8 mouse cellular contexts compared by ENCODE assay signal in the genomic region with DNA sequence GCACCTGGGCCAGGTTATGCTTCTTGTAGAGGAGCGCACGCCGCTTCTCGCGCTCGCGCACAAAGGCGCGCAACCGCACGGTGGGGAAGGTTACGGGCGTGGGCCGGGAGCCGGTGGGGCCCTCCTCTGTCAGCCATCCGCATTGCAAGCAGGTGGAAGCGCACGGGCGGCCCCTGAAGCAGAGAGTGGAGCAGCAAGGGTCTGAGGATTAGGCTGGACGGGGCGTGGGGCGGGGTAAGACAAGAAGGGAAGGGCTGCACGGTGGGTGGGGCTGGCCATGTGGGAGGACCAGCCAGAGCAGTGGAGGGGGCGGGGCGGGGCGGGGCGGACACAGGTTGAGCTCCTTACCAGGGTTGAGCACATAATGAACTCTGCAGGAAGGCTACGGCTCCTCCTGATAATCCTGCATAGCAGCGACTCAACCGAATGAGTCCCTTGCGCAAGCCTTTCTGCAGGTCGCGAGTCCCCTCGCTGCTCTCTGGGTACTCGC. TPM values are rescaled to one million over a fixed set of nuclear protein-coding genes. Genes with fewer than 3 reads are reported as not detected.
A peak's percentile ranks its signal among the peaks of the same experiment; 100 is the strongest.
DNase-seq lines count a peak whose midpoint lies in the region; ATAC-seq and TF ChIP-seq lines count a peak whose summit lies in the region.

No protein-coding gene starts in this region.

- peak overlapping the region; percentile 35 for H3K4me3 ChIP-seq in heart, embryonic 11.5 days (ENCODE audit: low read depth, low read length)
- H3K4me3 ChIP-seq in brown adipose tissue, adult 24 weeks (ENCODE audit: insufficient read depth, low read depth, low read length): peak overlapping the region; percentile 43
- peak overlapping the region; percentile 27 for H3K4me3 ChIP-seq in forebrain, embryonic 11.5 days (ENCODE audit: low read depth, low read length)
- H3K4me3 ChIP-seq in lung, embryonic 14.5 days (ENCODE audit: low read depth, low read length): peak overlapping the region; percentile 27

- DNase-seq in heart, postnatal 4 days: no peak
- peak; percentile 86 for DNase-seq in forebrain, embryonic 11.5 days (ENCODE audit: low spot score)
- peak; percentile 60 for DNase-seq in kidney, adult 18-20 months
- peak; percentile 53 for DNase-seq in lung, embryonic 14.5 days

- H3K36me3 ChIP-seq in heart, embryonic 11.5 days (ENCODE audit: control insufficient read depth, insufficient read depth, low read length): peaks cover 3% of the 10 kb centered on the region; the same call in 1 of the 2 replicates
- H3K36me3 ChIP-seq in forebrain, embryonic 11.5 days (ENCODE audit: control insufficient read depth, insufficient read depth, low read length): no peaks in the 10 kb centered on the region; the same call in none of the 2 replicates
- H3K36me3 ChIP-seq in lung, embryonic 14.5 days (ENCODE audit: insufficient read depth): peaks cover 13% of the 10 kb centered on the region

- WGBS in heart, embryonic 11.5 days (ENCODE audit: insufficient replicate concordance): 3% methylated on average over 35 of the region's 35 CpGs
- WGBS in forebrain, embryonic 11.5 days: 2% methylated on average over 35 of the region's 35 CpGs
- WGBS in lung, embryonic 14.5 days: 3% methylated on average over 31 of the region's 35 CpGs

- peaks cover 67% of the 10 kb centered on the region for H3K4me1 ChIP-seq in heart, embryonic 11.5 days (ENCODE audit: control insufficient read depth, insufficient read depth, low read length)
- peaks cover 3% of the 10 kb centered on the region; the same call in 1 of the 2 replicates for H3K4me1 ChIP-seq in brown adipose tissue, adult 24 weeks (ENCODE audit: control insufficient read depth, insufficient read depth, insufficient read length, low read length)
- peaks cover 2% of the 10 kb centered on the region; the same call in 1 of the 2 replicates for H3K4me1 ChIP-seq in forebrain, embryonic 11.5 days (replicated peaks; ENCODE audit: control insufficient read depth, insufficient read depth, low read length)
- no peaks in the 10 kb centered on the region for H3K4me1 ChIP-seq in lung, embryonic 14.5 days (ENCODE audit: insufficient read depth)

- H3K4me2 ChIP-seq in heart, embryonic 11.5 days: peak overlapping the region; percentile 68
- H3K4me2 ChIP-seq in forebrain, embryonic 11.5 days (ENCODE audit: low read depth, low read length, severe bottlenecking): peak overlapping the region; percentile 51
- peak overlapping the region; percentile 61 for H3K4me2 ChIP-seq in lung, embryonic 14.5 days

- H3K27me3 ChIP-seq in heart, embryonic 11.5 days (ENCODE audit: control insufficient read depth, insufficient read depth, low read length): peaks cover 10% of the 10 kb centered on the region; the same call in 1 of the 2 replicates
- H3K27me3 ChIP-seq in forebrain, embryonic 11.5 days (ENCODE audit: control insufficient read depth, insufficient read depth, low read length): peaks cover 9% of the 10 kb centered on the region; the same call in 1 of the 2 replicates
- peaks cover 14% of the 10 kb centered on the region; the same call in 1 of the 2 replicates for H3K27me3 ChIP-seq in lung, embryonic 14.5 days (ENCODE audit: insufficient read depth, low read length)

- no peaks in the 10 kb centered on the region for H3K9me3 ChIP-seq in heart, embryonic 11.5 days (replicated peaks; ENCODE audit: control insufficient read depth, low read length)
- no peaks in the 10 kb centered on the region for H3K9me3 ChIP-seq in forebrain, embryonic 11.5 days (ENCODE audit: control insufficient read depth, low read length)
- H3K9me3 ChIP-seq in lung, embryonic 14.5 days (ENCODE audit: low read depth, low read length): no peaks in the 10 kb centered on the region

- 0 out of 2 replicates have a peak overlapping the region, but pooled peaks have one; percentile 28 for H3K9ac ChIP-seq in heart, embryonic 11.5 days (ENCODE audit: low read depth, low read length)
- peak overlapping the region; percentile 32; the same call in 1 of the 2 replicates for H3K9ac ChIP-seq in forebrain, embryonic 11.5 days (ENCODE audit: low read length)
- H3K9ac ChIP-seq in lung, embryonic 14.5 days: no peak overlapping the region

- ATAC-seq in heart, embryonic 11.5 days (replicated peaks; ENCODE audit: insufficient number of reproducible peaks, low FRiP score, low TSS enrichment): peak; percentile 33; the same call in 1 of the 2 replicates
- peak; percentile 76 for ATAC-seq in forebrain, embryonic 11.5 days (replicated peaks; ENCODE audit: low FRiP score)
- ATAC-seq in lung, embryonic 14.5 days (ENCODE audit: insufficient read depth): peak; percentile 75
- ATAC-seq in neutrophil, adult 5-6 weeks (ENCODE audit: extremely low read depth, insufficient number of reproducible peaks, low FRiP score, poor library complexity, severe bottlenecking): peak; percentile 45; the same call in 1 of the 2 replicates
- ATAC-seq in monocyte, adult 5-6 weeks (replicated peaks; ENCODE audit: insufficient number of reproducible peaks, low FRiP score, low TSS enrichment, poor library complexity, severe bottlenecking): no peak

- peak; percentile 25; the same call in 1 of the 2 replicates for TF ChIP-seq CTCF in lung, embryonic 14.5 days (IDR thresholded peaks at IDR 0.05; ENCODE audit: low read depth)

- H3K27ac ChIP-seq in heart, embryonic 11.5 days (ENCODE audit: low read depth, low read length): peak overlapping the region; percentile 22; the same call in 1 of the 2 replicates
- H3K27ac ChIP-seq in brown adipose tissue, adult 24 weeks (replicated peaks; ENCODE audit: low read depth, low read length): no peak overlapping the region
- H3K27ac ChIP-seq in forebrain, embryonic 11.5 days (ENCODE audit: low read depth, low read length): no peak overlapping the region
- no peak overlapping the region for H3K27ac ChIP-seq in lung, embryonic 14.5 days (ENCODE audit: low read depth)

RNA-seq across cellular contexts. Expression of a gene that starts 16.5 kb away (rescaled TPM):
- 26.1 and 27.5 TPM in 2 replicates for polyA plus RNA-seq in heart, embryonic 11.5 days (2014; fragmentation: Nextera tagmentation; extraction: Ambion mirVana)
- total RNA-seq in heart, postnatal 4 days (2021): 10 to 100 TPM; 21.3 TPM
- polyA plus RNA-seq in brown adipose tissue, adult 24 weeks (2012; ENCODE audit: insufficient read depth, insufficient read length, missing spikeins): 3.8 and 4.8 TPM in 2 replicates
- 17.3 and 20.5 TPM in 2 replicates for polyA plus RNA-seq in forebrain, embryonic 11.5 days (2014; fragmentation: Nextera tagmentation; extraction: Ambion mirVana)
- 17.2 and 18.2 TPM in 2 replicates for polyA plus RNA-seq in lung, embryonic 14.5 days (2014; fragmentation: Nextera tagmentation; extraction: Ambion mirVana)
- total RNA-seq in neutrophil, adult 5-6 weeks (2017): 106 and 107 TPM in 2 replicates
- 32.0 to 47.3 TPM (median 32.7 TPM) in 3 replicates for total RNA-seq in monocyte, adult 5-6 weeks (2017)

RNA-seq across cellular contexts. Expression of a gene that starts 39.9 kb away (rescaled TPM):
- polyA plus RNA-seq in heart, embryonic 11.5 days (2014; fragmentation: Nextera tagmentation; extraction: Ambion mirVana): 22.5 and 23.3 TPM in 2 replicates
- 10 to 100 TPM; 46.8 to 50.0 TPM for total RNA-seq in heart, postnatal 4 days (2021)
- 8.2 and 12.4 TPM in 2 replicates for polyA plus RNA-seq in brown adipose tissue, adult 24 weeks (2012; ENCODE audit: insufficient read depth, insufficient read length, missing spikeins)
- 52.9 and 54.1 TPM in 2 replicates for polyA plus RNA-seq in forebrain, embryonic 11.5 days (2014; fragmentation: Nextera tagmentation; extraction: Ambion mirVana)
- 18.1 and 18.5 TPM in 2 replicates for polyA plus RNA-seq in lung, embryonic 14.5 days (2014; fragmentation: Nextera tagmentation; extraction: Ambion mirVana)
- total RNA-seq in neutrophil, adult 5-6 weeks (2017): 65.3 TPM in 2 replicates
- total RNA-seq in monocyte, adult 5-6 weeks (2017): 35.6 to 52.4 TPM (median 42.1 TPM) in 3 replicates

RNA-seq across cellular contexts. Expression of a gene that starts 39.9 kb away (rescaled TPM):
- 1.0 and 1.1 TPM in 2 replicates for polyA plus RNA-seq in heart, embryonic 11.5 days (2014; fragmentation: Nextera tagmentation; extraction: Ambion mirVana)
- under 1 TPM in 1 of 2 experiments, not detected in 1; 0.10 TPM for total RNA-seq in heart, postnatal 4 days (2021)
- polyA plus RNA-seq in brown adipose tissue, adult 24 weeks (2012; ENCODE audit: insufficient read depth, insufficient read length, missing spikeins): not detected in 2 replicates
- 0.21 and 0.75 TPM in 2 replicates for polyA plus RNA-seq in forebrain, embryonic 11.5 days (2014; fragmentation: Nextera tagmentation; extraction: Ambion mirVana)
- 0.14 and 0.22 TPM in 2 replicates for polyA plus RNA-seq in lung, embryonic 14.5 days (2014; fragmentation: Nextera tagmentation; extraction: Ambion mirVana)
- 0.12 and 0.35 TPM in 2 replicates for total RNA-seq in neutrophil, adult 5-6 weeks (2017)
- 0.29 TPM in 1 of 3 replicates, not detected in the others for total RNA-seq in monocyte, adult 5-6 weeks (2017)

RNA-seq across cellular contexts. Expression of a gene that starts 45.7 kb away (rescaled TPM):
- polyA plus RNA-seq in heart, embryonic 11.5 days (2014; fragmentation: Nextera tagmentation; extraction: Ambion mirVana): 6.4 and 8.4 TPM in 2 replicates
- 10 to 100 TPM; 21.8 to 22.6 TPM for total RNA-seq in heart, postnatal 4 days (2021)
- polyA plus RNA-seq in brown adipose tissue, adult 24 weeks (2012; ENCODE audit: insufficient read depth, insufficient read length, missing spikeins): not detected in 2 replicates
- 84.9 and 93.6 TPM in 2 replicates for polyA plus RNA-seq in forebrain, embryonic 11.5 days (2014; fragmentation: Nextera tagmentation; extraction: Ambion mirVana)
- polyA plus RNA-seq in lung, embryonic 14.5 days (2014; fragmentation: Nextera tagmentation; extraction: Ambion mirVana): 9.0 and 9.5 TPM in 2 replicates
- total RNA-seq in neutrophil, adult 5-6 weeks (2017): 3.7 and 8.1 TPM in 2 replicates
- 1.7 TPM in 2 of 3 replicates, not detected in the other for total RNA-seq in monocyte, adult 5-6 weeks (2017)

RNA-seq across cellular contexts. Expression of a gene that starts 55.7 kb away (rescaled TPM):
- polyA plus RNA-seq in heart, embryonic 11.5 days (2014; fragmentation: Nextera tagmentation; extraction: Ambion mirVana): 172 and 192 TPM in 2 replicates
- 100 to 1,000 TPM; 161 to 165 TPM for total RNA-seq in heart, postnatal 4 days (2021)
- polyA plus RNA-seq in brown adipose tissue, adult 24 weeks (2012; ENCODE audit: insufficient read depth, insufficient read length, missing spikeins): 76.4 and 79.9 TPM in 2 replicates
- polyA plus RNA-seq in forebrain, embryonic 11.5 days (2014; fragmentation: Nextera tagmentation; extraction: Ambion mirVana): 386 and 426 TPM in 2 replicates
- 273 and 293 TPM in 2 replicates for polyA plus RNA-seq in lung, embryonic 14.5 days (2014; fragmentation: Nextera tagmentation; extraction: Ambion mirVana)
- total RNA-seq in neutrophil, adult 5-6 weeks (2017): 60.8 and 72.2 TPM in 2 replicates
- total RNA-seq in monocyte, adult 5-6 weeks (2017): 42.2 to 79.7 TPM (median 47.8 TPM) in 3 replicates
